Mouse (Mus musculus): ENCODE measurements around the gene Rras2. TPM values are rescaled to one million over a fixed set of nuclear protein-coding genes. Genes with fewer than 3 reads are reported as not detected.

The Rras2 gene
- polyA plus RNA-seq (2012; rRNA removed), result 27.4 and 37.2 TPM in 2 replicates

DNA sequence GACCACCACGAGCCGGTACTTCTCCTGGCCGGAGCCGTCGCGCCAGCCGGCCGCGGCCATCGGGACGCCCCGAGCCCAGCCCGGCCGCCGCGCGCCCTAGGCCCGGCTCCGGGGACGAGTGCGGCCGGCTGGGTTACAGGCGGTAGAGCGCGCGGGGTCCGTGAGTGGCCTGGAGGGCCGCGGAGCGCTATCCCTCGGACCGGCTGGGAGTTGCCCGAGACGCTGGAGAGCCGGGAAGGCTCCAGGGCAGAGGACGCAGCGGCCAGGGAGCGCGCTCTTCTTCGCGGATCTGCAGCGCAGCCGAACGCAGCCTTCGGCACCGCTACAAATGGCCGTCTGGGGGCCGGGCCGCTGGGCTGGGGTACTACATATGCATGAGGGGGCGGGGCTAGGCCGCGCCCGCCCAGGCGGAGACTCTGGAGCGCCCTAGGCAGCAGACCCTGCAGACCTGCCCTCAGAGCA is at the start of gene Rras2:
Gene Rras2, minus strand, starts transcription at position 338 of the 462 bp plus-strand sequence.
- peak; percentile 89 for DNase-seq
- TF ChIP-seq CTCF (IDR thresholded peaks at IDR 0.05; ENCODE audit: borderline replicate concordance, control insufficient read depth, extremely low read depth, insufficient read depth, low read length, poor library complexity) (no peak), POLR2A (IDR thresholded peaks at IDR 0.05; ENCODE audit: control insufficient read depth, extremely low read depth, insufficient read depth, low read length, poor library complexity) (peak; percentile 93)
- no peaks in the 10 kb centered on the region for H3K36me3 ChIP-seq (ENCODE audit: control insufficient read depth, insufficient read depth, low read length)
- H3K4me1 ChIP-seq (replicated peaks; ENCODE audit: control insufficient read depth, insufficient read depth, low read length), result peaks cover 19% of the 10 kb centered on the region
- peak within 1 kb of the TSS; percentile 6; the same call in 1 of the 2 replicates for H3K27ac ChIP-seq (ENCODE audit: control insufficient read depth, insufficient read depth, low read length)
- peak within 1 kb of the TSS; percentile 99 for H3K4me3 ChIP-seq (ENCODE audit: control insufficient read depth, insufficient read depth, low read length)
- under 1% methylated on average over 55 of the region's 55 CpGs for WGBS
- no peaks in the 10 kb centered on the region for H3K27me3 ChIP-seq (ENCODE audit: control insufficient read depth, insufficient read depth, low read length)

DNA sequence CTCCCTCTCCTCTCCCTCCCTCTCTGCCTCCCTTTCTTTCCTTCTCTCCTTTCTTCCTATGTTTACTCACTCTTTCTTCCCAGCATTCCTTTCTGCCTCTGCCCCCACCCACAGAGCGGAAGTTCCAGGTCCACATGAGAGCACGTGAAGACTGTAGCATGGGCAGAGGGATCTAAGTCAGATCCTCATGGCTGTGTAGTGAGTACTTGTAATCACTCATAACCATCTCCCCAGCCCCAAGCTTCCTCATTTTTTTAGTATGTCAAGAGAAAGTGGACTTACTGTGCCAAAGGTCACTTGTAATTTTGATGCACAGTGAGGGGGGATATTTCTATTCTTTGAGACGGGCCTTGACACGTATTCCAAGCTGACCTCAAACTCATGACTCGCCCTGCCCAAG is 45.4 kb upstream of the Rras2 start:
- 82% methylated on average over 5 of the region's 5 CpGs for WGBS
- Histone ChIP-seq H3K36me3 (ENCODE audit: control insufficient read depth, insufficient read depth, low read length) (no peaks in the 10 kb centered on the region), H3K4me3 (ENCODE audit: control insufficient read depth, insufficient read depth, low read length) (no peak overlapping the region), H3K4me1 (replicated peaks; ENCODE audit: control insufficient read depth, insufficient read depth, low read length) (peaks cover 29% of the 10 kb centered on the region), H3K27me3 (ENCODE audit: control insufficient read depth, insufficient read depth, low read length) (no peaks in the 10 kb centered on the region), H3K27ac (ENCODE audit: control insufficient read depth, insufficient read depth, low read length) (no peak overlapping the region)
- TF ChIP-seq CTCF (IDR thresholded peaks at IDR 0.05; ENCODE audit: borderline replicate concordance, control insufficient read depth, extremely low read depth, insufficient read depth, low read length, poor library complexity) (no peak), POLR2A (IDR thresholded peaks at IDR 0.05; ENCODE audit: control insufficient read depth, extremely low read depth, insufficient read depth, low read length, poor library complexity) (no peak)
- DNase-seq, result no peak

DNA sequence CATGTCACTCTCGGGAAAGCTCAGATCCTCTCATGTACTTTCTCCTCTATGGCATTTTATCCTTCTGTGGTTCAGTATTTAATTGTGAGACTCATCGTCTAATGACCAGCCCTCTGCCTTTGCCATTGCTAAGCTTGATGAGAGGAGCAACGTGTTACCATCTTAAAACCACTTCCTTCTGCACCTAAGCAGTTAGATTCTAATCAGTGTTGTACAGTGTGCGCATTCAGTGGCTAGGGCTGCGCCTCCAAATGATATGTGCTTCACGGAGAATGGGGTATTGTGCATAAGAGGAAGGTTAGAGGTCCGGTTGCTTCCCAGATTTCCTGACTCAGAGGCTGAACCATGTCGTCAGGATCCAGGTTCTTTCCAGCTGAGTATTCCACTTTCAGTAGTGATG is 43.5 kb upstream of the Rras2 start:
- TF ChIP-seq POLR2A (IDR thresholded peaks at IDR 0.05; ENCODE audit: control insufficient read depth, extremely low read depth, insufficient read depth, low read length, poor library complexity), result no peak
- TF ChIP-seq CTCF (IDR thresholded peaks at IDR 0.05; ENCODE audit: borderline replicate concordance, control insufficient read depth, extremely low read depth, insufficient read depth, low read length, poor library complexity), result no peak

DNA sequence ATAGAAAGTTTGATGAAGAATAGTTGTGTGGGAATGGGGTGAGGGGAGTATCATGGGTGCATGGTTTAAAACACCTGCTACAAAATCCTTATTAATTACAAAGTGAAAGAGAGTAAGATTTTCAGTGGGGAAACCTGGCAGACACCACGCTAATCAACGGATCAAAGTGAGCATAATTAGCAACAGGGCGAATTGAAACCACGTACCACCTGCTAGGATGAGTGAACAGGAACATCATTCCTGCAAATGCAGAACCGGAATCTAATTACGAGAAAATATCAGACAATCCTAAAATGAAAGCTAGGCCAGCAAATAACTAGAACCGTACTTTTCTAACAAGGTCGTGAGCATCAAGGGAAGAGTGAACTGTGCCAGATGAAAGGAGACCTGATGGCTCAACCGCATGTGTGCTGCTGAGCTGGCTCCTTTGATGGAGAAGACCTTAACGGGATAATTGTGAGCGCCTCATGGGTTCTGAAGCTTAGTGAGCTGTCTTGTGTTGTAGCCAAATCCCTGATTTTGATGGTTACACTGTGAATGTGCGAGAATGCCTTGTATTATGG is 40.2 kb upstream of the Rras2 start:
- H3K36me3 ChIP-seq (ENCODE audit: control insufficient read depth, insufficient read depth, low read length), result no peaks in the 10 kb centered on the region
- no peak overlapping the region for H3K27ac ChIP-seq (ENCODE audit: control insufficient read depth, insufficient read depth, low read length)
- no peak for DNase-seq
- 32% methylated on average over 12 of the region's 12 CpGs for WGBS
- peaks cover 31% of the 10 kb centered on the region for H3K4me1 ChIP-seq (replicated peaks; ENCODE audit: control insufficient read depth, insufficient read depth, low read length)
- H3K27me3 ChIP-seq (ENCODE audit: control insufficient read depth, insufficient read depth, low read length), result no peaks in the 10 kb centered on the region
- H3K4me3 ChIP-seq (ENCODE audit: control insufficient read depth, insufficient read depth, low read length), result no peak overlapping the region
- TF ChIP-seq CTCF (IDR thresholded peaks at IDR 0.05; ENCODE audit: borderline replicate concordance, control insufficient read depth, extremely low read depth, insufficient read depth, low read length, poor library complexity) (no peak), POLR2A (IDR thresholded peaks at IDR 0.05; ENCODE audit: control insufficient read depth, extremely low read depth, insufficient read depth, low read length, poor library complexity) (no peak)

More for the DNA sequence above, 43.5 kb upstream of the Rras2 start:
- 4% methylated on average over 8 of the region's 8 CpGs for WGBS
- Histone ChIP-seq H3K27me3 (ENCODE audit: control insufficient read depth, insufficient read depth, low read length) (no peaks in the 10 kb centered on the region), H3K4me1 (replicated peaks; ENCODE audit: control insufficient read depth, insufficient read depth, low read length) (peaks cover 31% of the 10 kb centered on the region), H3K4me3 (ENCODE audit: control insufficient read depth, insufficient read depth, low read length) (no peak overlapping the region), H3K27ac (ENCODE audit: control insufficient read depth, insufficient read depth, low read length) (no peak overlapping the region), H3K36me3 (ENCODE audit: control insufficient read depth, insufficient read depth, low read length) (no peaks in the 10 kb centered on the region)
- DNase-seq, result no peak

GRCm38 (mm10) chr7:114156364-114156763 is 38.8 kb upstream of the Rras2 start:
- no peak for DNase-seq
- TF ChIP-seq POLR2A (IDR thresholded peaks at IDR 0.05; ENCODE audit: control insufficient read depth, extremely low read depth, insufficient read depth, low read length, poor library complexity) (no peak), CTCF (IDR thresholded peaks at IDR 0.05; ENCODE audit: borderline replicate concordance, control insufficient read depth, extremely low read depth, insufficient read depth, low read length, poor library complexity) (no peak)
- Histone ChIP-seq H3K4me3 (ENCODE audit: control insufficient read depth, insufficient read depth, low read length) (no peak overlapping the region), H3K27ac (ENCODE audit: control insufficient read depth, insufficient read depth, low read length) (no peak overlapping the region), H3K27me3 (ENCODE audit: control insufficient read depth, insufficient read depth, low read length) (no peaks in the 10 kb centered on the region), H3K36me3 (ENCODE audit: control insufficient read depth, insufficient read depth, low read length) (no peaks in the 10 kb centered on the region), H3K4me1 (replicated peaks; ENCODE audit: control insufficient read depth, insufficient read depth, low read length) (peaks cover 28% of the 10 kb centered on the region)
- WGBS, result 96% methylated on average over 4 of the region's 4 CpGs

DNA sequence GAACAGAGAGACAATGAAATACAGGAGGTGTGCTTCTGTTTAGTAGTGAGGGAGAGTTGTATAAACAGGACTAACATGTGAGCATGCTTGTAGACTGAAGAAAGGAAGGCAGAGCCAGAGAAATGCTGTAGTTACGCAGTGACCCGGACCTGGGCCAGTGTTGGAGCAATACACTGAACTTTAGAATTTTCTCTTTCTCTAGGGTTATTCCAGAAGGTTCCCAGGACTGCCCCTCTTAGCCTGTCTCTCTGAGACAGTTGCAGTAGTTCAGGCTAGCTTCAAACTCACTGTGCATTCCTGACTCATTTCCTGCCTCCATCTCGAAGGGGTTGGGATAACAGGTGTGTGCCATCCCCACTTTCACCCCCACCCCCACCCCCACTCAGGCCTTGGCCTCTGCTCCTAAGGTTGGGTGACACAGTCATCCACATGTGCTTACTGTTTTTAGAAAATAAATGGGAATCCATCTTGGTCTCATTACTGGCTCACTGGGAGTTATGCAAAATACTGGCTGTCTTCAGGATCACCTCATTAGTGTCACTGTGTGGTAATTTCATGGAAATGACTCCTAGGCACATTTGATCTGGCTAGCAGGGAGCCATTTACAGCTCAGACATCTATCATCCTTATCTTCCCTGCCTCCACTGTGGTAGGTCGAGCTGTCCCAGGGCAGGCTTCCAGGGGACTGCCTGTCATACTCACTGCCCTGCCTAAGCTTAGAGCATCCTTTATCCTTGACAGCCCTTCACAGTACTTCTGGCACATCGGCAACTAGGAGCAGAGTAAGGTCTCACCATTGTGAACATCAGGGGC is 37.7 kb upstream of the Rras2 start:
- Histone ChIP-seq H3K27me3 (ENCODE audit: control insufficient read depth, insufficient read depth, low read length) (no peaks in the 10 kb centered on the region), H3K4me1 (replicated peaks; ENCODE audit: control insufficient read depth, insufficient read depth, low read length) (peaks cover 19% of the 10 kb centered on the region), H3K4me3 (ENCODE audit: control insufficient read depth, insufficient read depth, low read length) (no peak overlapping the region), H3K36me3 (ENCODE audit: control insufficient read depth, insufficient read depth, low read length) (no peaks in the 10 kb centered on the region), H3K27ac (ENCODE audit: control insufficient read depth, insufficient read depth, low read length) (no peak overlapping the region)
- TF ChIP-seq POLR2A (IDR thresholded peaks at IDR 0.05; ENCODE audit: control insufficient read depth, extremely low read depth, insufficient read depth, low read length, poor library complexity) (no peak), CTCF (IDR thresholded peaks at IDR 0.05; ENCODE audit: borderline replicate concordance, control insufficient read depth, extremely low read depth, insufficient read depth, low read length, poor library complexity) (no peak)
- 80% methylated on average over 5 of the region's 5 CpGs for WGBS
- DNase-seq, result no peak
